Mouse (Mus musculus): ENCODE data around the gene Ntf3.

The Ntf3 gene

GRCm38 (mm10) chr6:126166548-126167207 is at the start of gene Ntf3:
TSS of gene Ntf3 (minus strand) at chr6:126166910.
- DNase-seq (ENCODE audit: low spot score in 2 of 2): no peak

GRCm38 (mm10) chr6:126213330-126213729 is 46.6 kb upstream of the Ntf3 start:
- DNase-seq (ENCODE audit: low spot score in 2 of 2): no peak

GRCm38 (mm10) chr6:126203366-126203765 is 36.7 kb upstream of the Ntf3 start:
- DNase-seq (ENCODE audit: low spot score in 2 of 2): no peak

GRCm38 (mm10) chr6:126202959-126203358 is 36.2 kb upstream of the Ntf3 start:
- DNase-seq (ENCODE audit: low spot score in 2 of 2): no peak

GRCm38 (mm10) chr6:126201721-126202120 is 35.0 kb upstream of the Ntf3 start:
- no peak for DNase-seq (ENCODE audit: low spot score in 2 of 2)

- no peak for DNase-seq (ENCODE audit: low spot score in 2 of 2)
These were observed 33.2 kb upstream of the Ntf3 start for GRCm38 (mm10) chr6:126199916-126200315.

- no peak for DNase-seq (ENCODE audit: low spot score in 2 of 2)
These were observed 28.1 kb upstream of the Ntf3 start for GRCm38 (mm10) chr6:126194760-126195159.

- no peak for DNase-seq (ENCODE audit: low spot score in 2 of 2)
These were observed 23.6 kb upstream of the Ntf3 start for GRCm38 (mm10) chr6:126190218-126190871.

GRCm38 (mm10) chr6:126187400-126187799 is 20.7 kb upstream of the Ntf3 start:
- DNase-seq (ENCODE audit: low spot score in 2 of 2): no peak

- no peak for DNase-seq (ENCODE audit: low spot score in 2 of 2)
These were observed 19.4 kb upstream of the Ntf3 start for GRCm38 (mm10) chr6:126186116-126186515.

GRCm38 (mm10) chr6:126172071-126172470 is 5.4 kb upstream of the Ntf3 start:
- DNase-seq (ENCODE audit: low spot score in 2 of 2): no peak

GRCm38 (mm10) chr6:126170772-126171171 is 4.1 kb upstream of the Ntf3 start:
- no peak for DNase-seq (ENCODE audit: low spot score in 2 of 2)

GRCm38 (mm10) chr6:126167731-126168130 is 1.0 kb upstream of the Ntf3 start:
- no peak for DNase-seq (ENCODE audit: low spot score in 2 of 2)

- no peak for DNase-seq (ENCODE audit: low spot score in 2 of 2)
These were observed 489 bp upstream of the Ntf3 start for GRCm38 (mm10) chr6:126167208-126167590.

- no peak for DNase-seq (ENCODE audit: low spot score in 2 of 2)
These were observed 1.0 kb downstream of the Ntf3 start for GRCm38 (mm10) chr6:126165591-126166155.

GRCm38 (mm10) chr6:126164781-126165180 is 1.9 kb downstream of the Ntf3 start:
- no peak for DNase-seq (ENCODE audit: low spot score in 2 of 2)

GRCm38 (mm10) chr6:126163861-126164755 is 2.6 kb downstream of the Ntf3 start:
- no peak for DNase-seq (ENCODE audit: low spot score in 2 of 2)

GRCm38 (mm10) chr6:126163181-126163621 is 3.5 kb downstream of the Ntf3 start:
- no peak for DNase-seq (ENCODE audit: low spot score in 2 of 2)

- DNase-seq (ENCODE audit: low spot score in 2 of 2): no peak
These were observed 4.4 kb downstream of the Ntf3 start for GRCm38 (mm10) chr6:126162351-126162758.

- no peak for DNase-seq (ENCODE audit: low spot score in 2 of 2)
These were observed 5.0 kb downstream of the Ntf3 start for GRCm38 (mm10) chr6:126161571-126162340.

GRCm38 (mm10) chr6:126160067-126160411 is 6.7 kb downstream of the Ntf3 start:
- DNase-seq (ENCODE audit: low spot score in 2 of 2): no peak
